Mouse (Mus musculus) lung, postnatal 0 days (tissue): Measurements from ENCODE around the gene Ccdc177.

ENCODE experiments used
- CTCF ChIP-seq: IDR thresholded peaks from 2 replicates; pipeline ENCODE4 v1.5.1; 2016; ENCODE audit warnings: antibody characterized with exemption, mild to moderate bottlenecking
- EP300 ChIP-seq: IDR thresholded peaks from 2 replicates; pipeline ENCODE4 v1.6.1; 2016; ENCODE audit warnings: antibody characterized with exemption, mild to moderate bottlenecking, control low read depth

- TF ChIP-seq CTCF: 0 out of 2 replicates have a peak, but pooled peaks have one; percentile 29
- no peak for TF ChIP-seq EP300
These were observed 30.4 kb upstream of the Ccdc177 start for GRCm38 (mm10) chr12:80790700-80791570.
